Mouse (Mus musculus) neural tube, embryonic 12.5 days (tissue): ENCODE data around the gene Oard1. TPM values are rescaled to one million over a fixed set of nuclear protein-coding genes. Genes with fewer than 3 reads are reported as not detected.

Experiments
- ATAC-seq: fragments of 200-750 bp; cut with Nextera tagmentation; 2 replicates; pipeline ENCODE4 v1.8.0; 2017; ENCODE audit warnings: low read depth, mild to moderate bottlenecking, moderate TSS enrichment, moderate library complexity; ENCODE audit not compliant: low FRiP score
- H3K27ac ChIP-seq: fragments of 300-500 bp; sonication (generic); 2 replicates; pipeline ENCODE4 v1.5.1; 2016
- H3K27me3 ChIP-seq: fragments of 300-500 bp; sonication (generic); replicated peaks from 2 replicates; pipeline ENCODE4 v1.6.1; 2016; ENCODE audit warnings: mild to moderate bottlenecking
- H3K36me3 ChIP-seq: fragments of 300-500 bp; sonication (generic); 2 replicates; pipeline ENCODE4 v1.6.1; 2016; ENCODE audit warnings: mild to moderate bottlenecking
- H3K4me1 ChIP-seq: fragments of 300-500 bp; sonication (generic); 2 replicates; pipeline ENCODE4 v1.6.1; 2016
- H3K4me2 ChIP-seq: fragments of 300-500 bp; sonication (generic); replicated peaks from 2 replicates; pipeline ENCODE4 v1.6.1; 2016; ENCODE audit warnings: mild to moderate bottlenecking
- H3K4me3 ChIP-seq: fragments of 300-500 bp; sonication (generic); 2 replicates; pipeline ENCODE4 v1.5.1; 2016
- H3K9ac ChIP-seq: fragments of 300-500 bp; sonication (generic); 2 replicates; pipeline ENCODE4 v1.6.1; 2016; ENCODE audit warnings: mild to moderate bottlenecking
- H3K9me3 ChIP-seq: fragments of 300-500 bp; sonication (generic); 2 replicates; pipeline ENCODE4 v1.6.1; 2016; ENCODE audit warnings: mild to moderate bottlenecking
- WGBS: fragments of 180-500 bp; shearing (Covaris S2); methylation state at CpG from one replicate; pipeline ENCODE4 v1.1.7; 2016; 5-methylcytosine and 5-hydroxymethylcytosine counted together
- polyA plus RNA-seq: library from polyadenylated mRNA; unstranded; fragments of >200 nt; fragmentation: Nextera tagmentation; extraction: Ambion mirVana; gene quantifications from 2 replicates; pipeline ENCODE4 v1.2.1, GENCODE M21; 2016

Oard1 gene
- polyA plus RNA-seq, 1 experiment from 2014 or later: 58.7 TPM

GRCm38 (mm10) chr17:48451353-48451675 lies 41.5 kb downstream of the Oard1 start, which contains the start of gene Tspo2:
Gene Tspo2, minus strand, starts transcription at chr17:48451522.
- H3K4me1 ChIP-seq: no peaks in the 10 kb centered on the region
- no peak for ATAC-seq
- H3K4me3 ChIP-seq: no peak within 1 kb of the TSS
- H3K36me3 ChIP-seq: no peaks in the 10 kb centered on the region
- no peak within 1 kb of the TSS for H3K27ac ChIP-seq
- H3K9me3 ChIP-seq: no peaks in the 10 kb centered on the region
- no peaks in the 10 kb centered on the region for H3K27me3 ChIP-seq
- WGBS: 60% methylated on average over 7 of the region's 7 CpGs
- H3K4me2 ChIP-seq: no peak within 1 kb of the TSS
- no peak within 1 kb of the TSS for H3K9ac ChIP-seq

GRCm38 (mm10) chr17:48451753-48452444 lies 42.1 kb downstream of the Oard1 start:
- no peak overlapping the region for H3K4me3 ChIP-seq
- no peaks in the 10 kb centered on the region for H3K27me3 ChIP-seq
- no peak for ATAC-seq
- no peak overlapping the region for H3K4me2 ChIP-seq
- H3K4me1 ChIP-seq: no peaks in the 10 kb centered on the region
- H3K27ac ChIP-seq: no peak overlapping the region
- WGBS: 77% methylated on average over 9 of the region's 9 CpGs
- H3K36me3 ChIP-seq: no peaks in the 10 kb centered on the region
- no peaks in the 10 kb centered on the region for H3K9me3 ChIP-seq
- H3K9ac ChIP-seq: no peak overlapping the region

GRCm38 (mm10) chr17:48453489-48453888 lies 43.7 kb downstream of the Oard1 start:
- no peaks in the 10 kb centered on the region for H3K4me1 ChIP-seq
- no peak for ATAC-seq
- 75% methylated on average over 7 of the region's 7 CpGs for WGBS

GRCm38 (mm10) chr17:48454190-48454589 lies 44.4 kb downstream of the Oard1 start:
- Histone ChIP-seq H3K36me3 (no peaks in the 10 kb centered on the region), H3K9ac (no peak overlapping the region), H3K27me3 (no peaks in the 10 kb centered on the region), H3K4me1 (no peaks in the 10 kb centered on the region), H3K27ac (no peak overlapping the region), H3K4me3 (no peak overlapping the region), H3K9me3 (no peaks in the 10 kb centered on the region), H3K4me2 (no peak overlapping the region)
- 66% methylated on average over 7 of the region's 7 CpGs for WGBS
- no peak for ATAC-seq

More at GRCm38 (mm10) chr17:48453489-48453888, 43.7 kb downstream of the Oard1 start:
- Histone ChIP-seq H3K9ac (no peak overlapping the region), H3K36me3 (no peaks in the 10 kb centered on the region), H3K4me3 (no peak overlapping the region), H3K27ac (no peak overlapping the region), H3K27me3 (no peaks in the 10 kb centered on the region), H3K9me3 (no peaks in the 10 kb centered on the region), H3K4me2 (no peak overlapping the region)

GRCm38 (mm10) chr17:48454688-48455087 lies 44.9 kb downstream of the Oard1 start, which contains the start of gene Unc5cl:
Gene Unc5cl, plus strand, starts transcription at chr17:48454901.
- no peak for ATAC-seq
- no peak within 1 kb of the TSS for H3K4me3 ChIP-seq
- H3K9me3 ChIP-seq: no peaks in the 10 kb centered on the region
- H3K27ac ChIP-seq: no peak within 1 kb of the TSS
- 57% methylated on average over 11 of the region's 11 CpGs for WGBS
- H3K36me3 ChIP-seq: no peaks in the 10 kb centered on the region
- H3K9ac ChIP-seq: no peak within 1 kb of the TSS
- no peaks in the 10 kb centered on the region for H3K27me3 ChIP-seq
- no peaks in the 10 kb centered on the region for H3K4me1 ChIP-seq
- H3K4me2 ChIP-seq: no peak within 1 kb of the TSS

- H3K27ac ChIP-seq: no peak overlapping the region
- no peaks in the 10 kb centered on the region for H3K9me3 ChIP-seq
- no peak overlapping the region for H3K4me2 ChIP-seq
- H3K9ac ChIP-seq: no peak overlapping the region
- 79% methylated on average over 2 of the region's 2 CpGs for WGBS
- H3K36me3 ChIP-seq: no peaks in the 10 kb centered on the region
- no peak for ATAC-seq
- no peak overlapping the region for H3K4me3 ChIP-seq
- no peaks in the 10 kb centered on the region for H3K27me3 ChIP-seq
- no peaks in the 10 kb centered on the region for H3K4me1 ChIP-seq
Measured at GRCm38 (mm10) chr17:48455955-48456354, 46.1 kb downstream of the Oard1 start.

- Histone ChIP-seq H3K36me3 (no peaks in the 10 kb centered on the region), H3K4me3 (no peak overlapping the region), H3K9me3 (no peaks in the 10 kb centered on the region), H3K4me1 (no peaks in the 10 kb centered on the region), H3K9ac (no peak overlapping the region), H3K27me3 (no peaks in the 10 kb centered on the region), H3K4me2 (no peak overlapping the region), H3K27ac (no peak overlapping the region)
- ATAC-seq: no peak
- 85% methylated on average over 13 of the region's 13 CpGs for WGBS
Measured at GRCm38 (mm10) chr17:48457971-48458653, 48.3 kb downstream of the Oard1 start.

- no peak overlapping the region for H3K4me3 ChIP-seq
- no peaks in the 10 kb centered on the region for H3K36me3 ChIP-seq
- no peak for ATAC-seq
- no peak overlapping the region for H3K4me2 ChIP-seq
- no peak overlapping the region for H3K27ac ChIP-seq
- no peaks in the 10 kb centered on the region for H3K4me1 ChIP-seq
- no peaks in the 10 kb centered on the region for H3K9me3 ChIP-seq
- H3K9ac ChIP-seq: no peak overlapping the region
- 97% methylated on average over 13 of the region's 13 CpGs for WGBS
- peaks cover 2% of the 10 kb centered on the region; the same call in 1 of the 2 replicates for H3K27me3 ChIP-seq
Measured at GRCm38 (mm10) chr17:48462096-48462495, 52.3 kb downstream of the Oard1 start.

- Histone ChIP-seq H3K4me1 (no peaks in the 10 kb centered on the region), H3K4me3 (no peak overlapping the region), H3K36me3 (no peaks in the 10 kb centered on the region), H3K9me3 (no peaks in the 10 kb centered on the region), H3K27ac (no peak overlapping the region), H3K4me2 (no peak overlapping the region), H3K9ac (no peak overlapping the region), H3K27me3 (peaks cover 4% of the 10 kb centered on the region; the same call in 1 of the 2 replicates)
- ATAC-seq: no peak
- WGBS: 90% methylated on average over 4 of the region's 4 CpGs
Measured at GRCm38 (mm10) chr17:48463391-48463790, 53.6 kb downstream of the Oard1 start.

Other genes starting within 250 kb of the Oard1 start
- not detected in 2 replicates for gene A530064D06Rik, start 242.7 kb upstream of the Oard1 start, polyA plus RNA-seq
- 0.09 TPM in 1 of 2 replicates, not detected in the other for gene Trem1, start 177.2 kb upstream of the Oard1 start, polyA plus RNA-seq
- not detected in 2 replicates for gene Trem3, start 162.2 kb upstream of the Oard1 start, polyA plus RNA-seq
- gene Treml4, start 145.7 kb upstream of the Oard1 start, polyA plus RNA-seq: 0.14 TPM in 1 of 2 replicates, not detected in the other
- 0.23 and 0.27 TPM in 2 replicates for gene Treml2, start 110.5 kb upstream of the Oard1 start, polyA plus RNA-seq
- 0.09 TPM in 1 of 2 replicates, not detected in the other for gene B430306N03Rik, start 93.9 kb upstream of the Oard1 start, polyA plus RNA-seq
- gene Trem2, start 63.6 kb upstream of the Oard1 start, polyA plus RNA-seq: 2.9 and 3.4 TPM in 2 replicates
- 1.3 and 2.7 TPM in 2 replicates for gene Treml1, start 50.1 kb upstream of the Oard1 start, polyA plus RNA-seq
- gene Nfya, start 108 bp upstream of the Oard1 start, polyA plus RNA-seq: 16.3 and 17.4 TPM in 2 replicates
- gene Apobec2, start 22.9 kb downstream of the Oard1 start, polyA plus RNA-seq: 2.4 and 4.4 TPM in 2 replicates
- gene Tspo2, start 41.5 kb downstream of the Oard1 start, polyA plus RNA-seq: 1.0 and 1.5 TPM in 2 replicates
- gene Unc5cl, start 44.9 kb downstream of the Oard1 start, polyA plus RNA-seq: 0.15 TPM in 1 of 2 replicates, not detected in the other